ENCODE assay signal across 27 mouse cellular contexts in genomic region chr11:66680057-66680621, GRCm38 (mm10).
DNase-seq lines count a peak whose midpoint lies in the region; ATAC-seq and TF ChIP-seq lines count a peak whose summit lies in the region.
"Had no signal": no experiment of that assay in that cellular context is flagged by ENCODE, and none has a peak within 500 bp of the region (broad histone marks: within the 10 kb centered on the region; RNA-seq: fewer than 3 reads in every experiment).

No protein-coding gene starts in this region.

- H3K36me3 ChIP-seq in hindbrain, embryonic 14.5 days (replicated peaks; ENCODE audit: control insufficient read depth, insufficient read depth): no peaks in the 10 kb centered on the region
- H3K36me3 ChIP-seq in hindbrain, embryonic 12.5 days: no peaks in the 10 kb centered on the region
- no peaks in the 10 kb centered on the region for H3K36me3 ChIP-seq in midbrain, postnatal 0 days (ENCODE audit: insufficient read depth, low read length)
- no peaks in the 10 kb centered on the region for H3K36me3 ChIP-seq in midbrain, embryonic 10.5 days
- no peaks in the 10 kb centered on the region for H3K36me3 ChIP-seq in hindbrain, embryonic 16.5 days (ENCODE audit: control insufficient read depth, insufficient read depth, low read length)
- H3K36me3 ChIP-seq in neural tube, embryonic 15.5 days: no peaks in the 10 kb centered on the region
- H3K36me3 ChIP-seq: embryonic facial prominence, embryonic 12.5 days; embryonic facial prominence, embryonic 15.5 days; forebrain, embryonic 12.5 days; forebrain, embryonic 15.5 days; G1E; heart, embryonic 12.5 days; heart, embryonic 15.5 days; intestine, embryonic 15.5 days had no signal

- DNase-seq in hindbrain, embryonic 14.5 days (ENCODE audit: low spot score): peak; percentile 40
- peak; percentile 39 for DNase-seq in midbrain, postnatal 0 days (ENCODE audit: low spot score)
- DNase-seq in midbrain, embryonic 10.5 days (ENCODE audit: low spot score): no peak
- DNase-seq in left cerebral cortex, postnatal 25 days (ENCODE audit: low spot score in 2 of 2): no peak
- DNase-seq: adrenal gland, postnatal 10 days; adrenal gland, postnatal 36 days; B cell, adult 2 months; cerebellum, adult 11 months; cerebellum, adult 2 months; cerebellum, adult 9-11 months; cerebellum, postnatal 25 days; gastrocnemius, postnatal 25 days; heart, adult 18-20 months; heart, postnatal 10 days; heart, postnatal 36 days had no signal

- intact Hi-C loops in left cerebral cortex, postnatal 25 days (cut with DNase I): no loop called here

- no peaks in the 10 kb centered on the region for H3K9me3 ChIP-seq in hindbrain, embryonic 14.5 days (ENCODE audit: control insufficient read depth, low read length)
- no peaks in the 10 kb centered on the region for H3K9me3 ChIP-seq in hindbrain, embryonic 12.5 days (replicated peaks)
- H3K9me3 ChIP-seq in midbrain, postnatal 0 days (ENCODE audit: low read length): no peaks in the 10 kb centered on the region
- H3K9me3 ChIP-seq in midbrain, embryonic 10.5 days (replicated peaks): no peaks in the 10 kb centered on the region
- H3K9me3 ChIP-seq in hindbrain, embryonic 16.5 days (ENCODE audit: control insufficient read depth, low read length): no peaks in the 10 kb centered on the region
- H3K9me3 ChIP-seq in neural tube, embryonic 15.5 days (replicated peaks): no peaks in the 10 kb centered on the region
- H3K9me3 ChIP-seq: embryonic facial prominence, embryonic 12.5 days; embryonic facial prominence, embryonic 15.5 days; forebrain, embryonic 12.5 days; forebrain, embryonic 15.5 days; heart, embryonic 12.5 days; heart, embryonic 15.5 days; intestine, embryonic 15.5 days had no signal

- no peaks in the 10 kb centered on the region for H3K4me1 ChIP-seq in hindbrain, embryonic 14.5 days (replicated peaks; ENCODE audit: control insufficient read depth, insufficient read depth, low read length)
- no peaks in the 10 kb centered on the region for H3K4me1 ChIP-seq in hindbrain, embryonic 12.5 days
- no peaks in the 10 kb centered on the region for H3K4me1 ChIP-seq in midbrain, postnatal 0 days (ENCODE audit: insufficient read depth, low read length)
- H3K4me1 ChIP-seq in midbrain, embryonic 10.5 days: no peaks in the 10 kb centered on the region
- no peaks in the 10 kb centered on the region for H3K4me1 ChIP-seq in hindbrain, embryonic 16.5 days (ENCODE audit: control insufficient read depth, insufficient read depth, low read depth, low read length)
- H3K4me1 ChIP-seq in neural tube, embryonic 15.5 days: peaks cover 6% of the 10 kb centered on the region; the same call in 1 of the 2 replicates
- H3K4me1 ChIP-seq: embryonic facial prominence, embryonic 12.5 days; embryonic facial prominence, embryonic 15.5 days; forebrain, embryonic 12.5 days; forebrain, embryonic 15.5 days; heart, embryonic 12.5 days; heart, embryonic 15.5 days; intestine, embryonic 15.5 days had no signal

- H3K4me3 ChIP-seq in hindbrain, embryonic 14.5 days (replicated peaks; ENCODE audit: low read length): no peak overlapping the region
- no peak overlapping the region for H3K4me3 ChIP-seq in hindbrain, embryonic 12.5 days
- no peak overlapping the region for H3K4me3 ChIP-seq in midbrain, postnatal 0 days (ENCODE audit: low read depth, low read length)
- H3K4me3 ChIP-seq in midbrain, embryonic 10.5 days: no peak overlapping the region
- no peak overlapping the region for H3K4me3 ChIP-seq in hindbrain, embryonic 16.5 days (ENCODE audit: low read length)
- no peak overlapping the region for H3K4me3 ChIP-seq in neural tube, embryonic 15.5 days (replicated peaks)
- H3K4me3 ChIP-seq: embryonic facial prominence, embryonic 12.5 days; embryonic facial prominence, embryonic 15.5 days; forebrain, embryonic 12.5 days; forebrain, embryonic 15.5 days; heart, embryonic 12.5 days; heart, embryonic 15.5 days; intestine, embryonic 15.5 days had no signal

- H3K9ac ChIP-seq in hindbrain, embryonic 14.5 days: no peak overlapping the region
- H3K9ac ChIP-seq in hindbrain, embryonic 12.5 days: no peak overlapping the region
- no peak overlapping the region for H3K9ac ChIP-seq in midbrain, postnatal 0 days (replicated peaks; ENCODE audit: low read length, poor library complexity, severe bottlenecking)
- H3K9ac ChIP-seq in hindbrain, embryonic 16.5 days (ENCODE audit: low read depth, low read length): no peak overlapping the region
- H3K9ac ChIP-seq in neural tube, embryonic 15.5 days (replicated peaks): no peak overlapping the region
- H3K9ac ChIP-seq: embryonic facial prominence, embryonic 12.5 days; embryonic facial prominence, embryonic 15.5 days; forebrain, embryonic 12.5 days; forebrain, embryonic 15.5 days; heart, embryonic 12.5 days; heart, embryonic 15.5 days; intestine, embryonic 15.5 days had no signal

- 62% methylated on average over 4 of the region's 4 CpGs for WGBS in hindbrain, embryonic 14.5 days
- WGBS in hindbrain, embryonic 12.5 days: 80% methylated on average over 4 of the region's 4 CpGs
- WGBS in midbrain, postnatal 0 days: 64% methylated on average over 4 of the region's 4 CpGs
- WGBS in midbrain, embryonic 10.5 days: 88% methylated on average over 4 of the region's 4 CpGs
- 55% methylated on average over 4 of the region's 4 CpGs for WGBS in hindbrain, embryonic 16.5 days
- WGBS in neural tube, embryonic 15.5 days: 32% methylated on average over 4 of the region's 4 CpGs

- H3K4me2 ChIP-seq in hindbrain, embryonic 14.5 days (replicated peaks): no peak overlapping the region
- no peak overlapping the region for H3K4me2 ChIP-seq in hindbrain, embryonic 12.5 days (replicated peaks)
- H3K4me2 ChIP-seq in midbrain, postnatal 0 days (ENCODE audit: low read depth, low read length, poor library complexity, severe bottlenecking): no peak overlapping the region
- no peak overlapping the region for H3K4me2 ChIP-seq in hindbrain, embryonic 16.5 days (ENCODE audit: low read length)
- no peak overlapping the region for H3K4me2 ChIP-seq in neural tube, embryonic 15.5 days
- H3K4me2 ChIP-seq: embryonic facial prominence, embryonic 12.5 days; embryonic facial prominence, embryonic 15.5 days; forebrain, embryonic 12.5 days; forebrain, embryonic 15.5 days; heart, embryonic 12.5 days; heart, embryonic 15.5 days; intestine, embryonic 15.5 days had no signal

- ATAC-seq in hindbrain, embryonic 14.5 days (ENCODE audit: low FRiP score): peak; percentile 46; the same call in 1 of the 2 replicates
- no peak for ATAC-seq in hindbrain, embryonic 12.5 days (ENCODE audit: low FRiP score)
- ATAC-seq in midbrain, postnatal 0 days (ENCODE audit: low FRiP score): no peak
- ATAC-seq in hindbrain, embryonic 16.5 days: peak; percentile 67
- peak; percentile 80; the same call in 1 of the 2 replicates for ATAC-seq in neural tube, embryonic 15.5 days (ENCODE audit: low FRiP score)
- ATAC-seq: forebrain, embryonic 15.5 days; intestine, embryonic 15.5 days; Patski had no signal

- TF ChIP-seq CTCF in midbrain, postnatal 0 days (IDR thresholded peaks at IDR 0.05): no peak

- no peaks in the 10 kb centered on the region for H3K27me3 ChIP-seq in hindbrain, embryonic 14.5 days (ENCODE audit: control insufficient read depth, insufficient read depth, low read length)
- H3K27me3 ChIP-seq in hindbrain, embryonic 12.5 days: no peaks in the 10 kb centered on the region
- no peaks in the 10 kb centered on the region for H3K27me3 ChIP-seq in midbrain, postnatal 0 days (ENCODE audit: insufficient read depth, low read length)
- H3K27me3 ChIP-seq in midbrain, embryonic 10.5 days (ENCODE audit: low read depth, poor library complexity, severe bottlenecking): no peaks in the 10 kb centered on the region
- no peaks in the 10 kb centered on the region for H3K27me3 ChIP-seq in hindbrain, embryonic 16.5 days (replicated peaks; ENCODE audit: control insufficient read depth, insufficient read depth, low read length)
- H3K27me3 ChIP-seq in neural tube, embryonic 15.5 days (replicated peaks): no peaks in the 10 kb centered on the region
- H3K27me3 ChIP-seq: embryonic facial prominence, embryonic 12.5 days; embryonic facial prominence, embryonic 15.5 days; forebrain, embryonic 12.5 days; forebrain, embryonic 15.5 days; heart, embryonic 12.5 days; heart, embryonic 15.5 days; intestine, embryonic 15.5 days; Patski had no signal

- peak overlapping the region; percentile 26; the same call in 1 of the 2 replicates for H3K27ac ChIP-seq in hindbrain, embryonic 14.5 days
- H3K27ac ChIP-seq in hindbrain, embryonic 12.5 days: no peak overlapping the region
- no peak overlapping the region for H3K27ac ChIP-seq in midbrain, postnatal 0 days (ENCODE audit: low read depth, low read length)
- no peak overlapping the region for H3K27ac ChIP-seq in midbrain, embryonic 10.5 days (replicated peaks)
- peak overlapping the region; percentile 44 for H3K27ac ChIP-seq in hindbrain, embryonic 16.5 days (ENCODE audit: low read depth, low read length)
- peak overlapping the region; percentile 67 for H3K27ac ChIP-seq in neural tube, embryonic 15.5 days (replicated peaks)
- H3K27ac ChIP-seq: embryonic facial prominence, embryonic 12.5 days; embryonic facial prominence, embryonic 15.5 days; forebrain, embryonic 12.5 days; forebrain, embryonic 15.5 days; heart, embryonic 15.5 days; intestine, embryonic 15.5 days had no signal

Comparison
In these comparisons a context has a peak if more than half of its experiments do, and no peak if none do; other contexts are left out.
1. ATAC-seq: peak in hindbrain, embryonic 14.5 days (single experiment), hindbrain, embryonic 16.5 days (single experiment) and neural tube, embryonic 15.5 days (single experiment); none in hindbrain, embryonic 12.5 days (single experiment) and midbrain, postnatal 0 days (single experiment).
2. DNase-seq: peak in hindbrain, embryonic 14.5 days (single experiment) and midbrain, postnatal 0 days (single experiment); none in midbrain, embryonic 10.5 days (single experiment) and left cerebral cortex, postnatal 25 days (0 of 2).
3. H3K27ac ChIP-seq: peak in hindbrain, embryonic 14.5 days (single experiment), hindbrain, embryonic 16.5 days (single experiment) and neural tube, embryonic 15.5 days (single experiment); none in hindbrain, embryonic 12.5 days (single experiment), midbrain, postnatal 0 days (single experiment) and midbrain, embryonic 10.5 days (single experiment).